Mouse (Mus musculus) small intestine, adult 2 months (tissue): Measurements from ENCODE around the gene Tpbgl.

ENCODE experiments used
- CTCF ChIP-seq: fragments of 200-500 bp; IDR thresholded peaks from 2 replicates; pipeline ENCODE4 v1.5.1; 2012; ENCODE audit warnings: low read depth, mild to moderate bottlenecking, control low read depth, inconsistent platforms, low read length, moderate library complexity, mixed read lengths; ENCODE audit not compliant: insufficient replicate concordance, insufficient read length; ENCODE audit errors: extremely low read depth
- POLR2A ChIP-seq: fragments of 200-500 bp; IDR thresholded peaks from 2 replicates; pipeline ENCODE4 v1.6.1; 2012; ENCODE audit warnings: low read depth, mild to moderate bottlenecking, control low read depth, inconsistent platforms, low read length, moderate library complexity

DNA sequence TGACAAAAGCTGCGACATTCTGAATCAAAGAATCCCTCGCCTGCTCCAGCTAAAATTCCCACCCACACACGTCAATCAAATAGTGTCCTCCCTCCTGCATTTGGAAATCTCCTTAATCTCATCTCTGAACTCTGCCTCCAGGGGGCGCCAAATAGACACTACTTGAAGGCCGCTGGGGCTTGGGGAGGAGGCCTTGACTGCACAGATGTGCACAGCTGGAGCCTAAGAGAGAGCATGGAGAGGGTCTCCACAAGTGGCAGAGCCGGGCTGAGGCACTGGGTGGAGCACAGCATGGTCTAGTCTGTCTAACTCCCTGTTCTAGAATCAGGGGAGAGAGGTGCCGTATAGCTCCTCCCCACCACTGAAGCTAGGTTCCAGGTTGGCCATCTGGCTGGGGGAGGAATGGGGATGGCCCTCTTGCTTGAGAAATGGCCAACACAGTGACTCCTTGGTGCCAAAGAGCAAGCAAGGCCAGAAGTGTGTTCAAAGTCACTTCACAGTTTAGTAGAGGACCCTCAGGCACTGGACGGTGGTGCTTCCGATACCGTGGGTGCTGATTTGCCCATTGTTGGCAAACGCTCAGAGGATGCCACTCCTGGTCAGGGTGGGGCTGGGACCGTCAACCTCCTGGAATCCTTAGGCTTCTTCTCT, 32.6 kb upstream of the Tpbgl start:
- TF ChIP-seq POLR2A (no peak), CTCF (peak; percentile 75; the same call in 1 of the 2 replicates)
